Mouse (Mus musculus) hindbrain, postnatal 0 days (tissue): Measurements from ENCODE around the gene Psmd8. TPM values are rescaled to one million over a fixed set of nuclear protein-coding genes. Genes with fewer than 3 reads are reported as not detected.
"Not testable (repeated sequence)": the region's sequence is repeated elsewhere in the genome, so short reads cannot be mapped to it uniquely, and the experiment has no call there.

ENCODE experiments used
- ATAC-seq: fragments of 200-750 bp; cut with Nextera tagmentation; 2 replicates; pipeline ENCODE4 v1.8.0; 2017; ENCODE audit warnings: mild to moderate bottlenecking, moderate TSS enrichment, moderate library complexity
- DNase-seq: peaks from one replicate; pipeline ENCODE4 v3.0.0-alpha.2; 2015; ENCODE audit warnings: low spot score
- H3K27ac ChIP-seq: fragments of 300-500 bp; sonication (generic); 2 replicates; pipeline ENCODE4 v1.5.1; 2014; ENCODE audit warnings: mild to moderate bottlenecking
- H3K27me3 ChIP-seq: fragments of 300-500 bp; sonication (generic); 2 replicates; pipeline ENCODE4 v1.6.1; 2014; ENCODE audit warnings: low read length, mixed read lengths; ENCODE audit not compliant: insufficient read depth
- H3K36me3 ChIP-seq: fragments of 300-500 bp; sonication (generic); 2 replicates; pipeline ENCODE4 v1.6.1; 2014; ENCODE audit warnings: low read length, mixed read lengths; ENCODE audit not compliant: insufficient read depth
- H3K4me1 ChIP-seq: fragments of 300-500 bp; sonication (generic); 2 replicates; pipeline ENCODE4 v1.6.1; 2014; ENCODE audit warnings: antibody characterized with exemption, low read length, mixed read lengths; ENCODE audit not compliant: insufficient read depth
- H3K4me2 ChIP-seq: fragments of 300-500 bp; sonication (generic); 2 replicates; pipeline ENCODE4 v1.6.1; 2014; ENCODE audit warnings: low read depth, mild to moderate bottlenecking, low read length, moderate library complexity, mixed read lengths
- H3K4me3 ChIP-seq: fragments of 300-500 bp; sonication (generic); 2 replicates; pipeline ENCODE4 v1.5.1; 2014; ENCODE audit warnings: low read length
- H3K9ac ChIP-seq: fragments of 300-500 bp; sonication (generic); replicated peaks from 2 replicates; pipeline ENCODE4 v1.6.1; 2014; ENCODE audit warnings: mild to moderate bottlenecking, low read length, moderate library complexity, mixed read lengths
- H3K9me3 ChIP-seq: fragments of 300-500 bp; sonication (generic); 2 replicates; pipeline ENCODE4 v1.6.1; 2016; ENCODE audit warnings: low read length, mixed read lengths
- CTCF ChIP-seq: IDR thresholded peaks from 2 replicates; pipeline ENCODE4 v1.5.1; 2016; ENCODE audit warnings: antibody characterized with exemption, control low read depth, low read depth
- WGBS: fragments of 180-500 bp; shearing (Covaris S2); extraction: QIAGEN DNeasy Blood & Tissue Kit; methylation state at CpG from one replicate; pipeline ENCODE4 v1.1.7; 2014; 5-methylcytosine and 5-hydroxymethylcytosine counted together
- polyA plus RNA-seq: library from polyadenylated mRNA; unstranded; fragments of >200 nt; fragmentation: Nextera tagmentation; extraction: Ambion mirVana; gene quantifications from 2 replicates; pipeline ENCODE4 v1.2.1, GENCODE M21; 2015
- total RNA-seq: library from RNA; depleted of rRNA; stranded (reverse); fragments of >200 nt; gene quantifications from 2 replicates; pipeline ENCODE4 v1.2.3, GENCODE M21; 2014

The Psmd8 gene
- total and polyA plus RNA-seq, 2 experiments from 2014 or later = 285 to 320 TPM

- no peaks in the 10 kb centered on the region for H3K27me3 ChIP-seq
- peak within 1 kb of the TSS; percentile 10; the same call in 1 of the 2 replicates for H3K4me3 ChIP-seq
- H3K4me1 ChIP-seq = no peaks in the 10 kb centered on the region
- H3K4me2 ChIP-seq = peak within 1 kb of the TSS; percentile 40
- ATAC-seq (peak; percentile 81), DNase-seq (peak; percentile 78)
- H3K36me3 ChIP-seq = no peaks in the 10 kb centered on the region
- no peak for TF ChIP-seq CTCF
- H3K27ac ChIP-seq = peak within 1 kb of the TSS; percentile 36; the same call in 1 of the 2 replicates
- H3K9ac ChIP-seq = no peak within 1 kb of the TSS
- no peaks in the 10 kb centered on the region for H3K9me3 ChIP-seq
- 3% methylated on average over 20 of the region's 20 CpGs for WGBS
These were observed 33.2 kb upstream of the Psmd8 start, which contains the start of gene Catsperg1 for GRCm38 (mm10) chr7:29213675-29214082. TSS of gene Catsperg1 (minus strand) at chr7:29214035.

DNA sequence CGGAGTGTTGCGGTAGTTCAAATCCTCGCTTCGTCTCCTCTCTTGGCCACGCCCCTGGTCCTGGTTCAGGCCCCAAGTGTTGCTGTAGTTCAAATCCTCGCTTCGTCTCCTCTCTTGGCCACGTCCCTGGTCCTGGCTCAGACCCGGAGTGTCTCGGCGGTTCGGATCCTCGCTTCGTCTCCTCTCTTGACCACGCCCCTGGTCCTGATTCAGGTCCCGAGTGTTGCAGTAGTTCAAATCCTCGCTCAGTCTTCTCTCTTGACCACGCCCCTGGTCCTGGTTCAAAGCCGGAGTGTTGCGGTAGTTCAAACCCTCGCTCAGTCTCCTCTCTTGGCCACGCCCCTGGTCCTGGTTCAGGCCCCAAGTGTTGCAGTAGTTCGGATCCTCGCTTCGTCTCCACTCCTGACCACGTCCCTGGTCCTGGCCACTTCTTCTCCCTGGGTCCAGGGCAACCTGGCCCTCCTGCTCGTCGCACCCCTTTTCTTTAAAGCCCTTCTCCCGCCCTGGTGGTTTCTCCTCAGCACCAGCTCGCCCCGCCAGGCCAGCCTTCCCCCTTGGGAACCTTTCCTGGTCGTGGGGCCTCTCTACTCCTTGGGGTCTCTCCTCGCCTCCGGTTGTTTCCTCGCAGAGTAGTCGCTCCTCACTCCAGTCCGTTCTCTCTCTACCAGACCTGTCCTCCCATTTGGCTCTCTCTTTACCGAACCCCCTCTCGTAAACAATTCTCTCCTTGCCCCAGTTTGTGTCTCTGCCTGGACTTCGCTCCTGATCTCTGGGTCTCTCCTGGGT is 32.5 kb upstream of the Psmd8 start:
- H3K4me3 ChIP-seq = 0 out of 2 replicates have a peak overlapping the region, but pooled peaks have one; percentile 10
- 16% methylated on average over 40 of the region's 40 CpGs for WGBS
- H3K9ac ChIP-seq, DNase-seq, H3K27me3 ChIP-seq, H3K9me3 ChIP-seq, H3K4me1 ChIP-seq, H3K36me3 ChIP-seq: not testable (repeated sequence)
- peak overlapping the region; percentile 40 for H3K4me2 ChIP-seq
- 0 out of 2 replicates have a peak, but pooled peaks have one; percentile 9 for ATAC-seq
- H3K27ac ChIP-seq = peak overlapping the region; percentile 36; the same call in 1 of the 2 replicates

GRCm38 (mm10) chr7:29212199-29212765 is 31.8 kb upstream of the Psmd8 start:
- Histone ChIP-seq H3K4me3 (peak overlapping the region; percentile 38; the same call in 1 of the 2 replicates), H3K27me3 (no peaks in the 10 kb centered on the region), H3K9ac (no peak overlapping the region), H3K27ac (0 out of 2 replicates have a peak overlapping the region, but pooled peaks have one; percentile 41), H3K36me3 (no peaks in the 10 kb centered on the region), H3K4me1 (no peaks in the 10 kb centered on the region), H3K4me2 (peak overlapping the region; percentile 53; the same call in 1 of the 2 replicates), H3K9me3 (no peaks in the 10 kb centered on the region)
- ATAC-seq = no peak
- 15% methylated on average over 26 of the region's 26 CpGs for WGBS
- DNase-seq = peak; percentile 15
- TF ChIP-seq CTCF = no peak

DNA sequence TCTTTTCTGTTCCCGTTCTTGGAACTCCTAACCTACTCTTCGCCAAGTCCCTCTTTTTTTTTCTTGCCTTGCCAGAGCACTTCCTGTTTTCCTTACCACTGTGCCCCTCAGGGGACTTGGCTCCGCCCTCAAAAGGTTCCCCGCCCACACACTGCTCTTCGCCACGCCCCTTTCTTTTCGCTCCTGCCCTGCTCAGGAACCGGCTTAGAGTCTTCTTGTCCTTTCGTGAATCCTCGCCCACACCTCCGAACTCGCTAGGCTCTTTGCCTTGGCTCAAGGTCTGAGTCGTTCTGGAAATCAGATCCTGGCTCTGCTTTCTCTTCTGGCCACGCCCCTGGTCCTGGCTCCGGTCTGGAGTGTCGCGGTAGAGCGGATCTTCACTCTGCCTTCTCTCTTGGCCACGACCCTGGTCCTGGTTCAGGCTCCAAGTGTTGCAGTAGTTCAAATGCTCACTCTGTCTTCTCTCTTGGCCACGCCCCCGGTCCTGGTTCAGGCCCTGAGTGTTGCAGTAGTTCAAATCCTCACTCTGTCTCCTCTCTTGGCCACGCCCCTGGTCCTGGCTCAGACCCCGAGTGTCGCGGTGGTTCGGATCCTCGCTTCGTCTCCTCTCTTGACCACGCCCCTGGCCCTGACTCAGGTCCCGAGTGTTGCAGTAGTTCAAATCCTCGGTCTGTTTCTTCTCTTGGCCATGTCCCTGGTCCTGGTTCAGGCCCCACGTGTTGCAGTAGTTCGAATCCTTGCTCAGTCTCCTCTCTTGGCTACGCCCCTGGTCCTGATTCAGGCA is 31.1 kb upstream of the Psmd8 start:
- Histone ChIP-seq H3K27ac (peak overlapping the region; percentile 41; the same call in 1 of the 2 replicates), H3K9me3 (no peaks in the 10 kb centered on the region), H3K9ac (no peak overlapping the region), H3K4me3 (peak overlapping the region; percentile 38), H3K4me1 (no peaks in the 10 kb centered on the region), H3K36me3 (no peaks in the 10 kb centered on the region), H3K27me3 (no peaks in the 10 kb centered on the region), H3K4me2 (peak overlapping the region; percentile 53)
- peak; percentile 75 for DNase-seq
- WGBS = 6% methylated on average over 34 of the region's 34 CpGs
- peak; percentile 66 for ATAC-seq
- TF ChIP-seq CTCF = no peak

- peak; percentile 38; the same call in 1 of the 2 replicates for ATAC-seq
- H3K4me3 ChIP-seq = peak overlapping the region; percentile 38
- H3K36me3 ChIP-seq, DNase-seq, H3K27me3 ChIP-seq, H3K4me1 ChIP-seq, H3K9me3 ChIP-seq, H3K9ac ChIP-seq: not testable (repeated sequence)
- peak overlapping the region; percentile 53 for H3K4me2 ChIP-seq
- WGBS = 28% methylated on average over 15 of the region's 15 CpGs
- H3K27ac ChIP-seq = peak overlapping the region; percentile 41; the same call in 1 of the 2 replicates
These were observed 30.5 kb upstream of the Psmd8 start for GRCm38 (mm10) chr7:29211013-29211412.

- WGBS = 86% methylated on average over 6 of the region's 6 CpGs
- no peak for TF ChIP-seq CTCF
- Histone ChIP-seq H3K9ac (no peak overlapping the region), H3K27ac (no peak overlapping the region), H3K36me3 (no peaks in the 10 kb centered on the region), H3K9me3 (no peaks in the 10 kb centered on the region), H3K4me3 (no peak overlapping the region), H3K4me2 (no peak overlapping the region), H3K4me1 (no peaks in the 10 kb centered on the region), H3K27me3 (no peaks in the 10 kb centered on the region)
- DNase-seq (no peak), ATAC-seq (no peak)
These were observed 22.1 kb upstream of the Psmd8 start for GRCm38 (mm10) chr7:29202577-29202976.

- not testable (repeated sequence) for H3K27me3 ChIP-seq, H3K27ac ChIP-seq, H3K36me3 ChIP-seq, H3K9me3 ChIP-seq, H3K4me2 ChIP-seq, DNase-seq, H3K4me3 ChIP-seq, H3K4me1 ChIP-seq, H3K9ac ChIP-seq, ATAC-seq
- WGBS = 100% methylated on average over 1 of the region's 1 CpGs
These were observed 13.7 kb upstream of the Psmd8 start for GRCm38 (mm10) chr7:29194230-29194629.

GRCm38 (mm10) chr7:29181323-29181722 is 822 bp upstream of the Psmd8 start:
- not testable (repeated sequence) for DNase-seq, ATAC-seq, H3K4me2 ChIP-seq, H3K9me3 ChIP-seq, H3K27me3 ChIP-seq, H3K36me3 ChIP-seq, H3K4me3 ChIP-seq, H3K4me1 ChIP-seq, H3K9ac ChIP-seq
- WGBS = 88% methylated on average over 4 of the region's 4 CpGs
- peak overlapping the region; percentile 62; the same call in 1 of the 2 replicates for H3K27ac ChIP-seq
